Comparison of ENCODE assay signal across 22 mouse cellular contexts in the genomic region with DNA sequence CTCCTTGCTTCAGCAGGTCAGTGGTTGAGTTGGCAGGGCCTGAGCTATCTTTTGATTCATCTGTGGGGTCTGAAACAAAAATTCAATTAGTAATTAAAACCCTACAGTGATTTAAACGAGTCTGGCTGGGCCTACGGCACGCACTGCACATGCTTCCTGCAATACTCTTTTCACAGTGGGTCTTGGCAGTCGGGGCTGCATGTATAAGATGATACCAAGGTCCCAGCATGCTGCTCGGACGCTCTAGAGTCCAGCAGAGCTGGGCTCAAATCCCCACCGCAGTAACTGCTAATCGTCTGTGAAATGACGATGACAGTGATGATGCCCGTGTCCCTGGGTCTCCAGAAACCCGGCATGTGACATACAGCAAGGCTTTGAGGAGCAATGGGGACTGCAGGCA.
A peak's percentile ranks its signal among the peaks of the same experiment; 100 is the strongest.
DNase-seq lines count a peak whose midpoint lies in the region; ATAC-seq and TF ChIP-seq lines count a peak whose summit lies in the region.
"Had no signal": no experiment of that assay in that cellular context is flagged by ENCODE, and none has a peak within 500 bp of the region (broad histone marks: within the 10 kb centered on the region; RNA-seq: fewer than 3 reads in every experiment).

No protein-coding gene starts in this region.

- TF ChIP-seq CTCF in lung, adult 2 months (IDR thresholded peaks at IDR 0.05; ENCODE audit: insufficient read depth, low read length): no peak
- no peak for TF ChIP-seq CTCF in lung, postnatal 0 days (IDR thresholded peaks at IDR 0.05)

- TF ChIP-seq POLR2A in lung, adult 2 months (IDR thresholded peaks at IDR 0.05; ENCODE audit: borderline replicate concordance, extremely low read depth, low read depth, low read length): no peak

- peak; percentile 43 to 65 for DNase-seq in cerebellum, postnatal 14 days
- no peak for DNase-seq in cerebellum, adult 8-10 months
- DNase-seq in heart, postnatal 4 days: peak; percentile 3
- peak; percentile 7 for DNase-seq in lung, adult 2 months
- DNase-seq in lung, postnatal 0 days (ENCODE audit: low spot score): no peak
- peak; percentile 4 for DNase-seq in urinary bladder, postnatal 10 days (ENCODE audit: low spot score)
- no peak for DNase-seq in urinary bladder, postnatal 4 days (ENCODE audit: low spot score in 2 of 2)
- DNase-seq: cerebellum, adult 11 months; forebrain, postnatal 0 days; right cerebral cortex, postnatal 25 days; thymus, adult 18-20 months had no signal

- no peak for TF ChIP-seq EP300 in lung, postnatal 0 days (IDR thresholded peaks at IDR 0.05)

- no peak overlapping the region for H3K27ac ChIP-seq in heart, embryonic 12.5 days (ENCODE audit: poor library complexity, severe bottlenecking)
- no peak overlapping the region for H3K27ac ChIP-seq in lung, postnatal 0 days (ENCODE audit: low read length)
- H3K27ac ChIP-seq: forebrain, embryonic 10.5 days; heart, embryonic 10.5 days; liver, embryonic 14.5 days; midbrain, embryonic 15.5 days; stomach, embryonic 15.5 days had no signal

- 82% methylated on average over 11 of the region's 11 CpGs for WGBS in heart, embryonic 12.5 days
- WGBS in lung, adult 2 months: 82% methylated on average over 11 of the region's 11 CpGs
- WGBS in lung, postnatal 0 days: 88% methylated on average over 11 of the region's 11 CpGs

- peaks cover 98% of the 10 kb centered on the region for H3K36me3 ChIP-seq in heart, embryonic 12.5 days
- peaks cover 90% of the 10 kb centered on the region for H3K36me3 ChIP-seq in lung, postnatal 0 days (ENCODE audit: insufficient read depth, low read length)
- H3K36me3 ChIP-seq: G1E; midbrain, embryonic 15.5 days had no signal

- no peak overlapping the region for H3K4me3 ChIP-seq in heart, embryonic 12.5 days
- H3K4me3 ChIP-seq in lung, adult 2 months (replicated peaks; ENCODE audit: extremely low read depth, low read depth, low read length): no peak overlapping the region
- no peak overlapping the region for H3K4me3 ChIP-seq in lung, postnatal 0 days (ENCODE audit: low read depth, low read length)
- H3K4me3 ChIP-seq: forebrain, embryonic 10.5 days; heart, embryonic 10.5 days; midbrain, embryonic 15.5 days; myocyte; stomach, embryonic 15.5 days had no signal

- no peaks in the 10 kb centered on the region for H3K9me3 ChIP-seq in heart, embryonic 12.5 days (replicated peaks)
- no peaks in the 10 kb centered on the region for H3K9me3 ChIP-seq in lung, postnatal 0 days (ENCODE audit: low read length)
- H3K9me3 ChIP-seq: forebrain, embryonic 10.5 days; G1E; heart, embryonic 10.5 days; midbrain, embryonic 15.5 days; stomach, embryonic 15.5 days had no signal

- H3K27me3 ChIP-seq in heart, embryonic 12.5 days (replicated peaks): no peaks in the 10 kb centered on the region
- no peaks in the 10 kb centered on the region for H3K27me3 ChIP-seq in lung, postnatal 0 days (replicated peaks; ENCODE audit: insufficient read depth, low read length)
- H3K27me3 ChIP-seq: midbrain, embryonic 15.5 days; stomach, embryonic 15.5 days had no signal

- H3K9ac ChIP-seq in heart, embryonic 12.5 days: no peak overlapping the region
- no peak overlapping the region for H3K9ac ChIP-seq in lung, postnatal 0 days (replicated peaks; ENCODE audit: low read depth)
- H3K9ac ChIP-seq: forebrain, postnatal 0 days; liver, embryonic 14.5 days; midbrain, embryonic 15.5 days; stomach, embryonic 15.5 days had no signal

- peaks cover 81% of the 10 kb centered on the region for H3K4me1 ChIP-seq in heart, embryonic 12.5 days (replicated peaks)
- peaks cover 10% of the 10 kb centered on the region for H3K4me1 ChIP-seq in lung, adult 2 months (ENCODE audit: control insufficient read depth, insufficient read depth, low read length)
- peaks cover 4% of the 10 kb centered on the region; the same call in 1 of the 2 replicates for H3K4me1 ChIP-seq in lung, postnatal 0 days (ENCODE audit: insufficient read depth, low read depth, low read length)

- ATAC-seq in heart, embryonic 12.5 days (ENCODE audit: insufficient number of reproducible peaks, low FRiP score): no peak
- no peak for ATAC-seq in lung, postnatal 0 days
- ATAC-seq: activated CD4-positive, CD25-positive, alpha-beta regulatory T cell, adult 4 months; forebrain, postnatal 0 days; hindbrain, embryonic 16.5 days; intestine, embryonic 16.5 days; midbrain, embryonic 15.5 days had no signal

- no peak overlapping the region for H3K4me2 ChIP-seq in heart, embryonic 12.5 days
- H3K4me2 ChIP-seq in lung, postnatal 0 days (replicated peaks; ENCODE audit: low read depth, low read length): no peak overlapping the region
- H3K4me2 ChIP-seq: midbrain, embryonic 15.5 days; stomach, embryonic 15.5 days had no signal

Comparison
In these comparisons a context has a peak if more than half of its experiments do, and no peak if none do; other contexts are left out.
1. DNase-seq: peak in cerebellum, postnatal 14 days (2 of 2), heart, postnatal 4 days (single experiment), lung, adult 2 months (single experiment) and urinary bladder, postnatal 10 days (single experiment); none in cerebellum, adult 8-10 months (single experiment), lung, postnatal 0 days (single experiment) and urinary bladder, postnatal 4 days (0 of 2).